Comparison of ENCODE assay signal across 19 mouse cellular contexts in genomic region chr12:71925990-71926700, GRCm38 (mm10).
DNase-seq lines count a peak whose midpoint lies in the region; ATAC-seq and TF ChIP-seq lines count a peak whose summit lies in the region.
"Had no signal": no experiment of that assay in that cellular context is flagged by ENCODE, and none has a peak within 500 bp of the region (broad histone marks: within the 10 kb centered on the region; RNA-seq: fewer than 3 reads in every experiment).

No protein-coding gene starts in this region.

- no peaks in the 10 kb centered on the region for H3K9me3 ChIP-seq in forebrain, embryonic 13.5 days (replicated peaks)
- H3K9me3 ChIP-seq in forebrain, embryonic 10.5 days, result no peaks in the 10 kb centered on the region
- no peaks in the 10 kb centered on the region for H3K9me3 ChIP-seq in heart, postnatal 0 days (replicated peaks; ENCODE audit: control insufficient read depth, low read length)

- H3K27ac ChIP-seq in forebrain, embryonic 13.5 days, result 0 out of 2 replicates have a peak overlapping the region, but pooled peaks have one; percentile 5
- no peak overlapping the region for H3K27ac ChIP-seq in forebrain, embryonic 10.5 days
- H3K27ac ChIP-seq in heart, postnatal 0 days (ENCODE audit: low read depth), result peak overlapping the region; percentile 56
- peak overlapping the region; percentile 1; the same call in 1 of the 2 replicates for H3K27ac ChIP-seq in layer of hippocampus, adult 2 months

- whole genome bisulfite sequencing in forebrain, embryonic 13.5 days, result 61% methylated on average over 11 of the region's 11 CpGs
- 76% methylated on average over 11 of the region's 11 CpGs for WGBS in forebrain, embryonic 10.5 days
- WGBS in heart, postnatal 0 days, result 16% methylated on average over 11 of the region's 11 CpGs

- no peak overlapping the region for H3K4me3 ChIP-seq in forebrain, embryonic 13.5 days
- no peak overlapping the region for H3K4me3 ChIP-seq in forebrain, embryonic 10.5 days
- H3K4me3 ChIP-seq in heart, postnatal 0 days (ENCODE audit: low read depth, low read length), result no peak overlapping the region
- H3K4me3 ChIP-seq in layer of hippocampus, adult 2 months, result no peak overlapping the region

- H3K4me2 ChIP-seq in forebrain, embryonic 13.5 days, result no peak overlapping the region
- peak overlapping the region; percentile 18 for H3K4me2 ChIP-seq in heart, postnatal 0 days (ENCODE audit: low read depth, low read length)
- H3K4me2 ChIP-seq: midbrain, embryonic 11.5 days had no signal

- H3K36me3 ChIP-seq in forebrain, embryonic 13.5 days (ENCODE audit: poor library complexity, severe bottlenecking), result no peaks in the 10 kb centered on the region
- H3K36me3 ChIP-seq in forebrain, embryonic 10.5 days (replicated peaks), result no peaks in the 10 kb centered on the region
- H3K36me3 ChIP-seq in heart, postnatal 0 days (replicated peaks; ENCODE audit: control insufficient read depth, insufficient read depth, low read length), result 0 out of 2 replicates have a peak, but pooled peaks cover 7% of the 10 kb centered on the region

- TF ChIP-seq EP300 in heart, postnatal 0 days (IDR thresholded peaks at IDR 0.05; ENCODE audit: low read depth), result no peak

- no peak for ATAC-seq in forebrain, embryonic 13.5 days
- peak; percentile 53; the same call in 1 of the 2 replicates for ATAC-seq in heart, postnatal 0 days (ENCODE audit: insufficient read depth, low read depth)
- ATAC-seq: forebrain, embryonic 14.5 days; hindbrain, embryonic 16.5 days; intestine, postnatal 0 days had no signal

- H3K9ac ChIP-seq in forebrain, embryonic 13.5 days, result no peak overlapping the region
- H3K9ac ChIP-seq in heart, postnatal 0 days (replicated peaks; ENCODE audit: low read depth, low read length), result no peak overlapping the region

- no peak for DNase-seq in forebrain, embryonic 10.5 days (ENCODE audit: extremely low spot score, low spot score)
- no peak for DNase-seq in heart, postnatal 0 days (ENCODE audit: low spot score)
- DNase-seq in heart, postnatal 4 days, result no peak
- DNase-seq in layer of hippocampus, adult 2 months (ENCODE audit: low spot score in 2 of 2), result no peak
- DNase-seq in layer of hippocampus, postnatal 25 days (ENCODE audit: extremely low spot score in 1 of 2, low spot score in 1 of 2), result no peak
- DNase-seq in ES-CJ7 (ENCODE audit: low read depth, low spot score), result peak; percentile 9
- DNase-seq in B cell, adult 2 months, result no peak
- DNase-seq: adrenal gland, postnatal 25 days; cerebellum, adult 18-20 months; cerebellum, postnatal 36 days; gastrocnemius, postnatal 25 days; left cerebral cortex, postnatal 4 days; lung, adult 18-20 months; thymus, postnatal 36 days had no signal

- no peak for TF ChIP-seq CTCF in heart, postnatal 0 days (IDR thresholded peaks at IDR 0.05; ENCODE audit: low read depth)
- no peak for TF ChIP-seq CTCF in layer of hippocampus, adult 2 months (conservative IDR thresholded peaks at IDR 0.05)

- H3K27me3 ChIP-seq in forebrain, embryonic 13.5 days, result no peaks in the 10 kb centered on the region
- H3K27me3 ChIP-seq in forebrain, embryonic 10.5 days (ENCODE audit: poor library complexity, severe bottlenecking), result no peaks in the 10 kb centered on the region
- no peaks in the 10 kb centered on the region for H3K27me3 ChIP-seq in heart, postnatal 0 days (ENCODE audit: control insufficient read depth, insufficient read depth, low read length)

- peaks cover 34% of the 10 kb centered on the region for H3K4me1 ChIP-seq in forebrain, embryonic 13.5 days
- peaks cover 36% of the 10 kb centered on the region for H3K4me1 ChIP-seq in forebrain, embryonic 10.5 days
- peaks cover 29% of the 10 kb centered on the region for H3K4me1 ChIP-seq in heart, postnatal 0 days (ENCODE audit: control insufficient read depth, insufficient read depth)
